Mouse (Mus musculus): ENCODE measurements at regions not wholly inside any gene's neighbourhood (a gene's known extent, or its start where the extent isn't known, plus 50 kb on each side); places are given as distances from the start of the nearest gene placed in this dataset.

- H3K27me3 ChIP-seq (replicated peaks), result no peaks in the 10 kb centered on the region
- no peak overlapping the region for H3K9ac ChIP-seq
- peaks cover 4% of the 10 kb centered on the region; the same call in 1 of the 2 replicates for H3K4me1 ChIP-seq
- 92% methylated on average over 9 of the region's 9 CpGs for WGBS
- no peak for ATAC-seq (ENCODE audit: low FRiP score, low read depth)
- no peak overlapping the region for H3K4me2 ChIP-seq (replicated peaks)
- no peak overlapping the region for H3K4me3 ChIP-seq
- no peak overlapping the region for H3K27ac ChIP-seq
- H3K9me3 ChIP-seq, result 0 out of 2 replicates have a peak, but pooled peaks cover 3% of the 10 kb centered on the region
- no peaks in the 10 kb centered on the region for H3K36me3 ChIP-seq
Observed at GRCm38 (mm10) chr14:48058234-48058868, 62.3 kb upstream of the Peli2 start.

- H3K4me3 ChIP-seq, result no peak overlapping the region
- no peak overlapping the region for H3K27ac ChIP-seq
- H3K9ac ChIP-seq, result no peak overlapping the region
- no peaks in the 10 kb centered on the region for H3K36me3 ChIP-seq
- no peak overlapping the region for H3K4me2 ChIP-seq (replicated peaks)
- H3K4me1 ChIP-seq, result peaks cover 4% of the 10 kb centered on the region; the same call in 1 of the 2 replicates
- H3K9me3 ChIP-seq, result no peaks in the 10 kb centered on the region
- WGBS, result 61% methylated on average over 15 of the region's 15 CpGs
- no peak for ATAC-seq (ENCODE audit: low FRiP score, low read depth)
- no peaks in the 10 kb centered on the region for H3K27me3 ChIP-seq (replicated peaks)
Observed at GRCm38 (mm10) chr14:48059664-48060455, 60.8 kb upstream of the Peli2 start.

GRCm38 (mm10) chr14:48068641-48069040 is 52.0 kb upstream of the Peli2 start:
- Histone ChIP-seq H3K27me3 (replicated peaks) (no peaks in the 10 kb centered on the region), H3K27ac (no peak overlapping the region), H3K36me3 (no peaks in the 10 kb centered on the region), H3K9ac (no peak overlapping the region), H3K4me2 (replicated peaks) (no peak overlapping the region), H3K9me3 (no peaks in the 10 kb centered on the region), H3K4me3 (no peak overlapping the region), H3K4me1 (peaks cover 5% of the 10 kb centered on the region)
- no peak for ATAC-seq (ENCODE audit: low FRiP score, low read depth)
- 83% methylated on average over 3 of the region's 3 CpGs for WGBS

All from neural tube, embryonic 12.5 days (tissue).